Mouse (Mus musculus): ENCODE data around the gene Cerkl.

DNA sequence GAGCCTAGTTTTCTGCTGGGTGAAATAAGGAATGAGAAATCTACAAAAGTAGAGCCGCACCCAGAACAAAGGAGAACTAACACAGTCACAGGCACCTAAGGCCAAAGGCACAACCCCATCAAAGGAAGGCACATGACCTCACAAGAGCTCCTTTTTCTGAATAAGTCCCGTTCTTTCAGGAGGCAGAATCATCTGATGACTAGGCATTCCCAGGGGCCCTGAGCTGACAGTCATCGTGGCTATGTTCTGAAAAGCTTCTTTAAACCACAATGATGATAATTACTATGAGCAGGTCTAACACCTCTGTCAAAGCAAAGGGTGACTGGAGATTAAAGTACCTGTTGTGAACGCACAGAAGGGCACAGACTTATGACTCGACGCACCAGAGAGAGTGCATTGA lies 92.7 kb downstream of the Cerkl start:
- TF ChIP-seq CTCF (IDR thresholded peaks at IDR 0.05; ENCODE audit: extremely low read depth, insufficient read depth, low read length) (no peak), POLR2A (IDR thresholded peaks at IDR 0.05; ENCODE audit: extremely low read depth, insufficient read depth, low read length) (no peak)
